Mouse (Mus musculus) liver, postnatal 0 days (tissue): Measurements from ENCODE around the gene Rb1. TPM values are rescaled to one million over a fixed set of nuclear protein-coding genes. Genes with fewer than 3 reads are reported as not detected.

Experiments used
- ATAC-seq: fragments of 200-750 bp; cut with Nextera tagmentation; 2 replicates; pipeline ENCODE4 v1.8.0; 2017; ENCODE audit warnings: mild to moderate bottlenecking, moderate library complexity
- DNase-seq: peaks from one replicate; pipeline ENCODE4 v3.0.0-alpha.2; 2016
- H3K27ac ChIP-seq: fragments of 300-500 bp; sonication (generic); 2 replicates; pipeline ENCODE4 v1.5.1; 2014; ENCODE audit warnings: antibody characterized with exemption, moderate library complexity, mild to moderate bottlenecking, low read depth
- H3K27me3 ChIP-seq: fragments of 300-500 bp; sonication (generic); 2 replicates; pipeline ENCODE4 v1.6.1; 2014; ENCODE audit warnings: low read length, control low read depth, mixed read lengths; ENCODE audit not compliant: insufficient read depth
- H3K36me3 ChIP-seq: fragments of 300-500 bp; sonication (generic); replicated peaks from 2 replicates; pipeline ENCODE4 v1.6.1; 2014; ENCODE audit warnings: mild to moderate bottlenecking, control low read depth, low read length, moderate library complexity, mixed read lengths; ENCODE audit not compliant: insufficient read depth
- H3K4me1 ChIP-seq: fragments of 300-500 bp; sonication (generic); 2 replicates; pipeline ENCODE4 v1.6.1; 2014; ENCODE audit warnings: antibody characterized with exemption, mild to moderate bottlenecking, control low read depth; ENCODE audit not compliant: insufficient read depth
- H3K4me2 ChIP-seq: fragments of 300-500 bp; sonication (generic); 2 replicates; pipeline ENCODE4 v1.6.1; 2014; ENCODE audit warnings: low read depth, mild to moderate bottlenecking, low read length, moderate library complexity, mixed read lengths
- H3K4me3 ChIP-seq: fragments of 300-500 bp; sonication (generic); 2 replicates; pipeline ENCODE4 v1.5.1; 2014; ENCODE audit warnings: low read depth, low read length
- H3K9ac ChIP-seq: fragments of 300-500 bp; sonication (generic); replicated peaks from 2 replicates; pipeline ENCODE4 v1.6.1; 2014; ENCODE audit warnings: mild to moderate bottlenecking, moderate library complexity
- H3K9me3 ChIP-seq: fragments of 300-500 bp; sonication (generic); 2 replicates; pipeline ENCODE4 v1.6.1; 2016; ENCODE audit warnings: mild to moderate bottlenecking, control low read depth, low read length, mixed read lengths
- CTCF ChIP-seq: sonication (generic); IDR thresholded peaks from 2 replicates; pipeline ENCODE4 v1.5.1; 2016; ENCODE audit warnings: antibody characterized with exemption, low read depth
- EP300 ChIP-seq: IDR thresholded peaks from 2 replicates; pipeline ENCODE4 v1.6.1; 2016; ENCODE audit warnings: antibody characterized with exemption, low read depth, mild to moderate bottlenecking
- WGBS: fragments of 180-500 bp; shearing (Covaris S2); extraction: QIAGEN DNeasy Blood & Tissue Kit; methylation state at CpG from one replicate; pipeline ENCODE4 v1.1.7; 2014; ENCODE audit not compliant: insufficient replicate concordance; 5-methylcytosine and 5-hydroxymethylcytosine counted together
- polyA plus RNA-seq: library from polyadenylated mRNA; unstranded; fragments of >200 nt; fragmentation: Nextera tagmentation; extraction: Ambion mirVana; gene quantifications from 2 replicates; pipeline ENCODE4 v1.2.1, GENCODE M21; 2015

Rb1 gene
- polyA plus RNA-seq, 1 experiment from 2014 or later, result 23.6 TPM

GRCm38 (mm10) chr14:73345614-73346013 is 20.0 kb upstream of the Rb1 start:
- no peak overlapping the region for H3K9ac ChIP-seq
- 88% methylated on average over 4 of the region's 4 CpGs for WGBS
- TF ChIP-seq CTCF (peak; percentile 50), EP300 (no peak)
- no peaks in the 10 kb centered on the region for H3K27me3 ChIP-seq
- H3K36me3 ChIP-seq, result no peaks in the 10 kb centered on the region
- H3K9me3 ChIP-seq, result no peaks in the 10 kb centered on the region
- no peak for DNase-seq
- H3K27ac ChIP-seq, result no peak overlapping the region
- H3K4me2 ChIP-seq, result no peak overlapping the region
- no peak overlapping the region for H3K4me3 ChIP-seq
- H3K4me1 ChIP-seq, result no peaks in the 10 kb centered on the region
- no peak for ATAC-seq

DNA sequence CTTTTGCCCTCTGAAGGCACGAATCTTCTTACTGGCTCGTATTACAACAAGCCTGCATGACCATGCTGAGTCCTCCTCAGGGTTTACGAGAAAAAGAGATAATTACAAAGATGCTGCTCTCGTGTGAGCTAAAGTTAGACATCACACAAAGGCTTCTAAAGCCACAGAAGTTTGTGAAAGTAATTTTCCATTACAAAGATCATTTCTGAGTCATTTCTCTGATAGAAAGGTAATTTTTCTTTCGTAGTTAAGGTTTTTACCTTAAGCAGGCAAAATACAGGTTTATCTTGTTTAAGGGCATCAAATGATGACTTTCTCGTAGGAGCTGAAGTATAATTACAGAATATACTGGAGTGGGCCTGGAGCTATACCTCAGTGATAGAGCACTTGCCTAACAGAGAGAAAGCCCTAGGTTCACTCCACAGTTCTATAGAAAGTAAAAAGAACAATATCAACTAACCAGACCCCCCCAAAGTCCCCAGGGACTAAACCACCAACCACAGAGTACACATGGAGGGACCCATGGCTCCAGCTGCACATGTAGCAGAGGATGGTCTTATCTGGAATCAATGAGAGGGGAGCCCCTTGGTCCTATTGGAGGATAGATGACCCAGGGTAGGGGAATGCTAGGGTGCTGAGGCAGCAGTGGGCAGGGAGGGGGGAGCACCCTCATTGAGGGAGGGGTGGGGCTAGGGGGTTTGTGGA is 14.6 kb upstream of the Rb1 start:
- no peak for DNase-seq
- no peaks in the 10 kb centered on the region; the same call in 1 of the 2 replicates for H3K4me1 ChIP-seq
- no peak overlapping the region for H3K9ac ChIP-seq
- no peaks in the 10 kb centered on the region for H3K27me3 ChIP-seq
- TF ChIP-seq CTCF (no peak), EP300 (no peak)
- H3K27ac ChIP-seq, result no peak overlapping the region
- WGBS, result 61% methylated on average over 6 of the region's 6 CpGs
- no peaks in the 10 kb centered on the region for H3K9me3 ChIP-seq
- H3K4me3 ChIP-seq, result no peak overlapping the region
- ATAC-seq, result no peak
- H3K4me2 ChIP-seq, result no peak overlapping the region
- H3K36me3 ChIP-seq, result no peaks in the 10 kb centered on the region

DNA sequence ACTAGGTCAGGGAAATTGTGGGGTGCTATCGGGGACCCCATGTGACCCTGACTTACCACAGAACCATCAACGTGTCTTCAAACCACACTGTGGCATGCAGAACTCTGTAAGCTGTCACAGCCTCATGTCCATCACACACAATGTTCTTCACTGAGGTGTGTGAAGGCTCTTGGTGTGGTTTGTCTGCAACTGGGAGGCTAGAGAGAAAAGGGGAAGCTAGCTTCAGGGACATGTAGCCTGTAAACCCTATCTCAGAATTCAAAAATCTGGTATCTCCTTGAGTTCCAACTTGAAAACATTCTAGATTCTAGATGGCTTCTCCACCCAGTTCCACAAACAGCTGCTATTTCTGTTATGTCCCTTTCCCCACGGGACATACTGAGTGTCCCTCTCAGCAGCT is 14.0 kb upstream of the Rb1 start:
- DNase-seq (no peak), ATAC-seq (no peak)
- Histone ChIP-seq H3K27ac (no peak overlapping the region), H3K4me2 (no peak overlapping the region), H3K36me3 (no peaks in the 10 kb centered on the region), H3K9me3 (no peaks in the 10 kb centered on the region), H3K27me3 (no peaks in the 10 kb centered on the region), H3K4me3 (no peak overlapping the region), H3K4me1 (peaks cover 3% of the 10 kb centered on the region; the same call in 1 of the 2 replicates), H3K9ac (no peak overlapping the region)
- TF ChIP-seq EP300 (no peak), CTCF (no peak)
- 35% methylated on average over 3 of the region's 3 CpGs for WGBS

- Histone ChIP-seq H3K27me3 (no peaks in the 10 kb centered on the region), H3K4me1 (peaks cover 8% of the 10 kb centered on the region), H3K4me3 (no peak overlapping the region), H3K4me2 (no peak overlapping the region), H3K9ac (no peak overlapping the region), H3K27ac (no peak overlapping the region), H3K36me3 (no peaks in the 10 kb centered on the region), H3K9me3 (no peaks in the 10 kb centered on the region)
- 70% methylated on average over 6 of the region's 6 CpGs for whole genome bisulfite sequencing
- no peak for ATAC-seq
- DNase-seq, result no peak
- no peak for TF ChIP-seq EP300
- TF ChIP-seq CTCF, result no peak
Observed at GRCm38 (mm10) chr14:73336316-73337080, 10.9 kb upstream of the Rb1 start.

DNA sequence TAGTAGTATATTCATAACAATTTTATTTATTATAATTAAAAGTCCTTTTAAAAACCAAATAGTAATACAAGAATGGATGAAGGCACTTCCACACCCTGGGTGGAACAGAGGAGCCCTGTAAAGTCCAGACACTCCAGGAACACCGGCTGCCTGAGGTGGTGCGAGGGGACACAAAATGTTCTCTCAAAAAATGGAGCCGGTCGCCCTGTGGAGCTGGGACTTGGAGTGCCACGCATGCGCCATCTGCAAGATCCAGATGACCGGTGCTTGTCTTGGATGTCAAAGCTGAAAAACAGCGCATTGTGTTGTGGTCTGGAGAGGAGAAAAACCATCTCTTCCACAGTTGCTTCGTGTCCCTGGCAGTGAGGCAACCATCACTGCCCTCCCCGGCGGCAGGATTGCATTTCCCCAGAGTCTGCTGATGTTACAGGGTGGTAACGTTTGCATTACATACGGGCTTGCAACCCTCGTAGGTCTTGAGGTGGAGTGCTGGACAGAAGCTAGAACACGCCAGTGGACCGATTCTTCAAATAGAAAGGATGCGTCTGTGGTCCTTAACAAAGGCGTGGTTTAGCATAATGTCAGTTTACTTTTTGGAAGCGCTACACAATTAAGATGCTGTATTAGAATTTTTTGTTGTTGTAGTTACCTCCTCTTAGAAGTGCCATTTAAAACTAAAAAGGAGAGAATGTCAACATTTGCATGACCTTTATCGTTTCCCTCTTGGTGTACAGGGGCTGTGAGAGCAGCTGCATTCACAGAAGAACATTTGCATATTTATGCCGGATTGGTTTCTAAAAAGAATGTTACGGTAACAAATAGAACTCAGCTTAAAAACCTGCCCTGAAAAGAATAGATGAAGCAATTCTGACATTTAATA is 9.5 kb upstream of the Rb1 start:
- no peak overlapping the region for H3K4me3 ChIP-seq
- no peak overlapping the region for H3K9ac ChIP-seq
- TF ChIP-seq EP300 (no peak), CTCF (no peak)
- H3K36me3 ChIP-seq, result no peaks in the 10 kb centered on the region
- H3K27ac ChIP-seq, result no peak overlapping the region
- DNase-seq (no peak), ATAC-seq (no peak)
- no peaks in the 10 kb centered on the region for H3K27me3 ChIP-seq
- 76% methylated on average over 22 of the region's 22 CpGs for WGBS
- H3K9me3 ChIP-seq, result no peaks in the 10 kb centered on the region
- peaks cover 8% of the 10 kb centered on the region for H3K4me1 ChIP-seq
- H3K4me2 ChIP-seq, result no peak overlapping the region

- no peak for DNase-seq
- Histone ChIP-seq H3K27me3 (no peaks in the 10 kb centered on the region), H3K27ac (no peak overlapping the region), H3K4me1 (peaks cover 8% of the 10 kb centered on the region), H3K9me3 (no peaks in the 10 kb centered on the region), H3K4me3 (no peak overlapping the region), H3K4me2 (no peak overlapping the region), H3K9ac (no peak overlapping the region), H3K36me3 (no peaks in the 10 kb centered on the region)
- 34% methylated on average over 3 of the region's 3 CpGs for WGBS
- no peak for TF ChIP-seq CTCF
- TF ChIP-seq EP300, result 0 out of 2 replicates have a peak, but pooled peaks have one; percentile 9
- peak; percentile 61; the same call in 1 of the 2 replicates for ATAC-seq
Observed at GRCm38 (mm10) chr14:73333880-73334279, 8.3 kb upstream of the Rb1 start.
